Mouse (Mus musculus): ENCODE results near the gene Slco4a1.

Slco4a1 gene

GRCm38 (mm10) chr2:180455723-180456698 lies at the start of gene Slco4a1:
TSS of gene Slco4a1 (plus strand) at chr2:180456245.
- DNase-seq = peak; percentile 94

- no peak for DNase-seq
Measured at GRCm38 (mm10) chr2:180408410-180408809, 47.6 kb upstream of the Slco4a1 start.

- DNase-seq = no peak
Measured at GRCm38 (mm10) chr2:180410432-180410831, 45.6 kb upstream of the Slco4a1 start.

- DNase-seq = no peak
Measured at GRCm38 (mm10) chr2:180411013-180411412, 45.0 kb upstream of the Slco4a1 start.

GRCm38 (mm10) chr2:180415627-180416026 lies 40.4 kb upstream of the Slco4a1 start:
- DNase-seq = no peak

GRCm38 (mm10) chr2:180417731-180418130 lies 38.3 kb upstream of the Slco4a1 start:
- no peak for DNase-seq

- DNase-seq = no peak
Measured at GRCm38 (mm10) chr2:180420641-180421040, 35.4 kb upstream of the Slco4a1 start.

- no peak for DNase-seq
Measured at GRCm38 (mm10) chr2:180425115-180425514, 30.9 kb upstream of the Slco4a1 start.

- no peak for DNase-seq
Measured at GRCm38 (mm10) chr2:180427073-180427472, 29.0 kb upstream of the Slco4a1 start.

- DNase-seq = peak; percentile 33
Measured at GRCm38 (mm10) chr2:180428331-180428730, 27.7 kb upstream of the Slco4a1 start.

GRCm38 (mm10) chr2:180430648-180431047 lies 25.4 kb upstream of the Slco4a1 start:
- no peak for DNase-seq

GRCm38 (mm10) chr2:180432042-180432668 lies 23.9 kb upstream of the Slco4a1 start:
- DNase-seq = peak; percentile 81

- no peak for DNase-seq
Measured at GRCm38 (mm10) chr2:180432751-180433150, 23.3 kb upstream of the Slco4a1 start.

GRCm38 (mm10) chr2:180433350-180433749 lies 22.7 kb upstream of the Slco4a1 start:
- no peak for DNase-seq

GRCm38 (mm10) chr2:180435341-180435926 lies 20.6 kb upstream of the Slco4a1 start:
- no peak for DNase-seq

- DNase-seq = no peak
Measured at GRCm38 (mm10) chr2:180437149-180437864, 18.7 kb upstream of the Slco4a1 start.

- DNase-seq = no peak
Measured at GRCm38 (mm10) chr2:180439791-180440190, 16.3 kb upstream of the Slco4a1 start.

- peak; percentile 62 for DNase-seq
Measured at GRCm38 (mm10) chr2:180440596-180441332, 15.3 kb upstream of the Slco4a1 start.

- DNase-seq = peak; percentile 41
Measured at GRCm38 (mm10) chr2:180442061-180442460, 14.0 kb upstream of the Slco4a1 start.

GRCm38 (mm10) chr2:180443861-180444260 lies 12.2 kb upstream of the Slco4a1 start:
- DNase-seq = peak; percentile 66

- no peak for DNase-seq
Measured at GRCm38 (mm10) chr2:180444957-180445785, 10.9 kb upstream of the Slco4a1 start.

All from kidney, postnatal 14 days (tissue).